Mouse (Mus musculus) cortical plate, adult 2 months (tissue): ENCODE measurements around the gene Rufy4.

ENCODE experiments used
- CTCF ChIP-seq: fragments of 200-500 bp; IDR thresholded peaks from 2 replicates; pipeline ENCODE4 v1.5.1; 2011; ENCODE audit warnings: mild to moderate bottlenecking, control low read depth, low read length; ENCODE audit not compliant: insufficient read depth; ENCODE audit errors: extremely low read depth
- POLR2A ChIP-seq: fragments of 200-500 bp; IDR thresholded peaks from 2 replicates; pipeline ENCODE4 v1.6.1; 2011; ENCODE audit warnings: mild to moderate bottlenecking, low read length, control low read depth; ENCODE audit not compliant: insufficient read depth; ENCODE audit errors: extremely low read depth

DNA sequence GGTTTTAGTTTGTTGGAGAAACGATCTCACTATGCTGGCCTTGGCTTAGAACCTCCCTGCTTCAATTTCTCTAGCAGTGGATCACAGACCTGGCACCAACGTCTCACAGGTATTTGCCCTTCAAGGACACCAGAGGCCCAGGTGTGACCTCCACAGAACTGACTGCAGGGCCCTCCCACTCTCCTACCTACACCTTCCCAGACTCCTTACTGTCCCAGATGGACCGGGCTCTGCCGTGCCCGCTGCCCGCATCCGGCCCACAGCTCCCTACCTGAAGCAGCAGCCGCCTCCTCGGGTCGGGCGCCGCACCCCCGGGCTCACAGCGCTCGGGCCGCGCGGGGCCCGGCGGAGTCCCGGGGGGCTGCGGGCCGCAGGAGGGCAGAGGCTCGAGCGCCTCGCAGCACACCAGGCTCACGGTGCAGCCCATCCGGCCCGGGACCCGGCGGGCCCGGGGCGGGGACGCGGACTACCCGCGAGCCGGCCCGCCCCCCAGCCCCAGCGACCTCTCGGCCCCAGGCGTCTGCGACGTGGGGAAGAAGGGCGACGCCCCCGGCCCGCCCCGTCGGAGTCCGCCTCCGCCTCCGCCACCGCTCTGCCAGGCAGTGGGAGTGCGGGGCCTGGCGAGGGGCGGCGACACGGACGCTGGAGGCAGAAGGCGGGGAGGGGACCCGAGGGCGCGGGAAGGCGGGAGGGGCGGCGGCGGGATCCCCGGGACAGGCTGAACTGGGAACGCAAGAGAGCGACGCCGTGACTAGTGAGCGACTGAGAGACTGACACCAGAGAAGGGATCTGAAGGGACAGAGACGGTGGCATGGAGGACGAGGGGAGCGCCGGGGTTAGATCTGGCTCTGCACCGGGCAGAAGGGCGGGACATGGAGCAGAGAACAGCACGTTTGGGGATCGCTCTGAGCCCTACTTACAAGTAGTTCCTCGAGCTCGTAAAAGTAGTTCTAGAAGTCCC, 1.0 kb upstream of the Rufy4 start, which contains the start of gene Tns1:
- TF ChIP-seq CTCF (no peak), POLR2A (no peak)
